Mouse (Mus musculus): Measurements from ENCODE around the gene Gm42878. TPM values are rescaled to one million over a fixed set of nuclear protein-coding genes. Genes with fewer than 3 reads are reported as not detected.

Gene Gm42878
- polyA plus RNA-seq, 1 experiment from 2014 or later = not detected

GRCm38 (mm10) chr5:121583765-121584501, 38.7 kb upstream of the Gm42878 start:
- peaks cover 17% of the 10 kb centered on the region for H3K36me3 ChIP-seq
- peak overlapping the region; percentile 63 for H3K27ac ChIP-seq
- H3K9me3 ChIP-seq = no peaks in the 10 kb centered on the region
- H3K4me2 ChIP-seq = no peak overlapping the region
- no peak for ATAC-seq (ENCODE audit: insufficient number of reproducible peaks, low FRiP score, low TSS enrichment, low read depth)
- no peaks in the 10 kb centered on the region for H3K27me3 ChIP-seq
- WGBS = 54% methylated on average over 12 of the region's 12 CpGs
- no peak overlapping the region for H3K9ac ChIP-seq
- H3K4me3 ChIP-seq = no peak overlapping the region
- peaks cover 18% of the 10 kb centered on the region for H3K4me1 ChIP-seq

DNA sequence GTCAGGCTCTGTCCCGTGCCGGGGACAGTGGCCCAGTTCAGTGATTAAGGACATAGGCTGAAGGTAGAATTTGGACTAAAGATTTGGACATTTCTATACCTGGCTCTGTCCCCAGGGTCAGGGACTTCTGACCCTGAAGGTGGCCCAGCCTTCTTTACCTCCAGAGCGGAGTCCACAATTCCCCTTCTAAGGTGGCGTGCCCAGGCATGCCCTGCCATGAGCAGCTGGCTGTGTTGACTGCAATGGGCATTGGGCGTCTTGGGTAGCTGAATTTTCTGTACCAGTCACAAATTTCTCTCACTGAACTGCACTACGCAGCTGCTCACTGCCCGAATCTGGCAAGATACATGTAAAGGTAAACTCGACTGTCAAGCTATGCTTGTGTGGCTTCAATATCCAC, 36.7 kb upstream of the Gm42878 start:
- Histone ChIP-seq H3K9ac (no peak overlapping the region), H3K27me3 (no peaks in the 10 kb centered on the region), H3K4me2 (no peak overlapping the region), H3K27ac (no peak overlapping the region), H3K4me3 (no peak overlapping the region), H3K36me3 (peaks cover 36% of the 10 kb centered on the region), H3K9me3 (no peaks in the 10 kb centered on the region), H3K4me1 (peaks cover 17% of the 10 kb centered on the region)
- WGBS = 78% methylated on average over 8 of the region's 8 CpGs
- ATAC-seq (ENCODE audit: insufficient number of reproducible peaks, low FRiP score, low TSS enrichment, low read depth) = no peak

DNA sequence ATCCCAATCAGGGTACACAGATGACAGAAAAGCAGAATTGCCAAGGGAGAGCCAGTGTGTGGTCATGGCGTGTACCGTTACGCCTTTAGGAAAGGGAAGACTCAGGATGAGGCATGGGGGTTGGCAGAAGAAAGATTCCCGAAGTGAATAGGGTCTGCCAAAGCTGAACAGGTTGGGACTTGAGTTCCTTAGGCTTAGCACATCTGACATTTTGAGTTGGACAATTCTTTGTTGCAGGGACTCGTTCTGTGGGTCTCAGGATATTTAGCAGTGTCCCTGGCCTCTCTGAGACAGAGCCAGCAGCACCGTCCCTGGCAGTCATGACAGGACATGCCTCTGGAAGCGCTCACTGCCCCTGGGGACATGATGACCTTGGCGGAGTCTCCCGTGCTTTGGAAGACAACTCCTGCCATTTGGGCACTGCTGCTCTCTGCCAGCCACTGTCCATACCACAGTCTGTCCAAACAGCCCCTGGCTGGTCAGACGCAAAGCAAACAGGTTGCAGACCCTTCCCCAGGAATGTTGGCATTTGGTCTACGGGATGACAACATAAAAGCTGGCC, 31.7 kb upstream of the Gm42878 start:
- H3K27ac ChIP-seq = no peak overlapping the region
- H3K27me3 ChIP-seq = no peaks in the 10 kb centered on the region
- 76% methylated on average over 11 of the region's 11 CpGs for WGBS
- no peak for ATAC-seq (ENCODE audit: insufficient number of reproducible peaks, low FRiP score, low TSS enrichment, low read depth)
- no peak overlapping the region for H3K9ac ChIP-seq
- H3K9me3 ChIP-seq = no peaks in the 10 kb centered on the region
- no peaks in the 10 kb centered on the region for H3K4me1 ChIP-seq
- H3K4me3 ChIP-seq = no peak overlapping the region
- no peak overlapping the region for H3K4me2 ChIP-seq
- peaks cover 82% of the 10 kb centered on the region for H3K36me3 ChIP-seq

DNA sequence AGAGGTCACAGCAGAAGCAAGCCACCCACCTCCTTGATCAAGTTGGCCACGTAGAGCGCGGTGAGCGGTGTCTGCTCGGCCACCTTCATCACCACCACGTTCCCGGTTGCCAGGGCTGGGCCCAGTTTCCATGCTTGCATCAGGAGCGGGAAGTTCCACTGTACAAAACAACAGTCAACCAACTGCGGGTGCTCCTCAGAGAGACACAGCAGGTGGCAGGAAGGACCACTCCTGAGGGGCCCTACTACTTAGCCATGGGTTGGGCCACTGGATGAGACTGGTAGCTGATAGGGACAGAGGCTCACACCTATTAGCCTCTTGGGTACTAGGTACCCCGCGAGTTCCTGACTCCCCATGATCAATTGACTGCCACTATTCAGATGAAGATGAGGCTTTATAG, 30.6 kb upstream of the Gm42878 start:
- 93% methylated on average over 11 of the region's 11 CpGs for WGBS

GRCm38 (mm10) chr5:121574145-121574544, 28.9 kb upstream of the Gm42878 start:
- H3K4me2 ChIP-seq = no peak overlapping the region
- H3K9me3 ChIP-seq = no peaks in the 10 kb centered on the region
- ATAC-seq (ENCODE audit: insufficient number of reproducible peaks, low FRiP score, low TSS enrichment, low read depth) = no peak
- H3K4me1 ChIP-seq = no peaks in the 10 kb centered on the region
- no peak overlapping the region for H3K4me3 ChIP-seq
- WGBS = 89% methylated on average over 13 of the region's 13 CpGs
- H3K9ac ChIP-seq = no peak overlapping the region
- H3K27ac ChIP-seq = no peak overlapping the region
- no peaks in the 10 kb centered on the region for H3K27me3 ChIP-seq
- peaks cover 95% of the 10 kb centered on the region for H3K36me3 ChIP-seq

More for the DNA sequence above, 30.6 kb upstream of the Gm42878 start:
- ATAC-seq (ENCODE audit: insufficient number of reproducible peaks, low FRiP score, low TSS enrichment, low read depth) = no peak
- no peak overlapping the region for H3K27ac ChIP-seq
- no peak overlapping the region for H3K4me2 ChIP-seq
- H3K36me3 ChIP-seq = peaks cover 93% of the 10 kb centered on the region
- no peaks in the 10 kb centered on the region for H3K4me1 ChIP-seq
- no peak overlapping the region for H3K4me3 ChIP-seq
- H3K9me3 ChIP-seq = no peaks in the 10 kb centered on the region
- H3K27me3 ChIP-seq = no peaks in the 10 kb centered on the region
- no peak overlapping the region for H3K9ac ChIP-seq

GRCm38 (mm10) chr5:121570787-121571186, 25.5 kb upstream of the Gm42878 start:
- H3K4me3 ChIP-seq = no peak overlapping the region
- H3K4me1 ChIP-seq = no peaks in the 10 kb centered on the region
- H3K36me3 ChIP-seq = peaks cover 89% of the 10 kb centered on the region
- H3K27me3 ChIP-seq = no peaks in the 10 kb centered on the region
- no peak overlapping the region for H3K4me2 ChIP-seq
- no peak for ATAC-seq (ENCODE audit: insufficient number of reproducible peaks, low FRiP score, low TSS enrichment, low read depth)
- no peak overlapping the region for H3K9ac ChIP-seq
- H3K27ac ChIP-seq = no peak overlapping the region
- no peaks in the 10 kb centered on the region for H3K9me3 ChIP-seq
- WGBS = 56% methylated on average over 1 of the region's 1 CpGs

GRCm38 (mm10) chr5:121569881-121570420, 24.7 kb upstream of the Gm42878 start:
- WGBS = 81% methylated on average over 9 of the region's 9 CpGs
- H3K9ac ChIP-seq = no peak overlapping the region
- no peak overlapping the region for H3K4me2 ChIP-seq
- no peaks in the 10 kb centered on the region for H3K9me3 ChIP-seq
- peaks cover 81% of the 10 kb centered on the region for H3K36me3 ChIP-seq
- no peak for ATAC-seq (ENCODE audit: insufficient number of reproducible peaks, low FRiP score, low TSS enrichment, low read depth)
- no peak overlapping the region for H3K27ac ChIP-seq
- H3K4me3 ChIP-seq = no peak overlapping the region
- no peaks in the 10 kb centered on the region for H3K27me3 ChIP-seq
- H3K4me1 ChIP-seq = no peaks in the 10 kb centered on the region

DNA sequence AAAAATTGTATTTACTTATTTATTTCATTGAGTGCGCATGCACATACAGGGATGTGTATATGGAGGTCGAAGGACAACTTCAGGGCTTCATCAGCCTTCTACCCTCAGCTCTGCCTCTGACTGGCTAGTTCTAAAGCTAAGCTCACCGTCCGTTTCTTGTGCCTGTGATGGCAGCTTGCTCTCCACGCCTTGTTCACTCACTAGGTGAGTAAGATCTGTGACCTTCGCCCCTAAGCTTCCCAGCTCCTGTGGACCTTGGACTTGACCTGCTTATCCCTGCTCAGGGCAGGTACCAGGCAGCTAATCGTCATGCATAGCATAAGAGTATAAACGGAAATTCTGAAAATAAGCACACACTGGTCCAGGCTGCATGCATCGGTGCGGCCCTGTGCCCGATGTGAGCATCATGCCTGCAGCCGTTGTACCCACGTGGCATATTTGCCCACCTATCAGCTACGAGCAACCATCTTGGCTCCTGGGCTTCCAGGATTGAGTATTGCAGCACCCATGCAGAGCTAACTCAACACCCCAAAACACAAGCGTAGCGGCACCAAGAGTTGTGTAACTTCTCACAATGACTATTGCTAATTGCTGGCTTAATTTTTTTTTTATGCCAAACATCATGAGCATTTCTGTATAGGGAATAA, 20.9 kb upstream of the Gm42878 start:
- Histone ChIP-seq H3K9ac (no peak overlapping the region), H3K36me3 (peaks cover 46% of the 10 kb centered on the region), H3K4me3 (no peak overlapping the region), H3K27me3 (no peaks in the 10 kb centered on the region), H3K4me1 (peaks cover 6% of the 10 kb centered on the region; the same call in 1 of the 2 replicates), H3K9me3 (no peaks in the 10 kb centered on the region), H3K4me2 (no peak overlapping the region), H3K27ac (no peak overlapping the region)
- 90% methylated on average over 16 of the region's 16 CpGs for WGBS
- ATAC-seq (ENCODE audit: insufficient number of reproducible peaks, low FRiP score, low TSS enrichment, low read depth) = no peak

DNA sequence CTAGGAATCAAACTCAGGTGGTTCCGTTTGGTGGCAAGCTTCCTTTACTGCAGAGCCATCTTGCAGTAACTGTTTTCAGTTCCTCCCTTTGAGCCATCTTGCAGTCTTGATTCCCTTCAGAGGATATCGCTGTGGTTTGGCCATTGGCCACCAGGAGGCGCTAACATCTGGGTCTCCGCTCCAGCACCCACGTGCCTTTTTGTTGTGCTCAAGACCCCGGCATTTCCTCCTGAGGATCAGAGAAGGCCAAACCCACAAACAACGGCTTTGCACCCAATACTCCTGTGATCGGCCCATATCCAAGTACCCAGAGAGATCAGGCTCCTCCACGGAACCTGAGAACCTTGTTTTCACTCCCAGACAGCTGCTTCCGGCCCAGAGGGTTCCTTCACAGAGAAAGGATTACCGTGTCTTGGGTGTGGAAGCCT, 19.2 kb upstream of the Gm42878 start:
- no peaks in the 10 kb centered on the region for H3K27me3 ChIP-seq
- peak overlapping the region; percentile 12; the same call in 1 of the 2 replicates for H3K4me3 ChIP-seq
- H3K4me2 ChIP-seq = peak overlapping the region; percentile 40
- H3K9me3 ChIP-seq = no peaks in the 10 kb centered on the region
- 4% methylated on average over 11 of the region's 11 CpGs for WGBS
- H3K9ac ChIP-seq = no peak overlapping the region
- H3K27ac ChIP-seq = no peak overlapping the region
- peaks cover 6% of the 10 kb centered on the region; the same call in 1 of the 2 replicates for H3K4me1 ChIP-seq
- no peak for ATAC-seq (ENCODE audit: insufficient number of reproducible peaks, low FRiP score, low TSS enrichment, low read depth)
- peaks cover 29% of the 10 kb centered on the region for H3K36me3 ChIP-seq

GRCm38 (mm10) chr5:121562436-121562835, 17.2 kb upstream of the Gm42878 start:
- no peak for ATAC-seq (ENCODE audit: insufficient number of reproducible peaks, low FRiP score, low TSS enrichment, low read depth)
- WGBS = 89% methylated on average over 3 of the region's 3 CpGs
- Histone ChIP-seq H3K9me3 (no peaks in the 10 kb centered on the region), H3K36me3 (0 out of 2 replicates have a peak, but pooled peaks cover 12% of the 10 kb centered on the region), H3K4me2 (no peak overlapping the region), H3K4me1 (peaks cover 6% of the 10 kb centered on the region; the same call in 1 of the 2 replicates), H3K27ac (no peak overlapping the region), H3K9ac (no peak overlapping the region), H3K27me3 (no peaks in the 10 kb centered on the region), H3K4me3 (no peak overlapping the region)

- ATAC-seq (ENCODE audit: insufficient number of reproducible peaks, low FRiP score, low TSS enrichment, low read depth) = no peak
These were observed 3.9 kb upstream of the Gm42878 start for GRCm38 (mm10) chr5:121549196-121549595.

DNA sequence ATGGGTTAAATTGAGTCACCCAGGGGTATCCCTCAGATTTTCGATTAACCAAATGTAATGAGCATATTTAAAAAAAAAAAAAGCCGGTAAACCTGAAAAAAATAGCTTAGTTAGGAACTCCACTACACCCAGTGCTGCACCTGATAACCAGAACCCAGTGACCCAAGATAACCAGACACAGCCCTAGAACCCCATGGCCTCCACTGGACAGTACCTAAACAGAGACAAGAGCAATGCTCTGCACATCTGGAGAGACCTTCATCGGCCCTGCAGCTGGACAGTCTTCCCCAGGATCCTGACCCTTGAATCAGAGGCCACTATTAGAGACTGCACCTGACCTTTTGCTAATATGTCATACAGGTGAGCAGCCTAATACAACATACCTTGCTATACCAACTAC, 1.8 kb upstream of the Gm42878 start:
- WGBS = 90% methylated on average over 3 of the region's 3 CpGs
- H3K4me3 ChIP-seq = no peak overlapping the region; the same call in 1 of the 2 replicates

More at GRCm38 (mm10) chr5:121549196-121549595, 3.9 kb upstream of the Gm42878 start:
- H3K4me2 ChIP-seq = no peak overlapping the region
- no peak overlapping the region for H3K4me3 ChIP-seq
- no peak overlapping the region for H3K9ac ChIP-seq
- 83% methylated on average over 7 of the region's 7 CpGs for WGBS
- H3K27me3 ChIP-seq = no peaks in the 10 kb centered on the region
- H3K27ac ChIP-seq = no peak overlapping the region
- H3K4me1 ChIP-seq = peaks cover 11% of the 10 kb centered on the region
- H3K36me3 ChIP-seq = no peaks in the 10 kb centered on the region
- no peaks in the 10 kb centered on the region for H3K9me3 ChIP-seq

More for the DNA sequence above, 1.8 kb upstream of the Gm42878 start:
- Histone ChIP-seq H3K9me3 (no peaks in the 10 kb centered on the region), H3K4me1 (peaks cover 21% of the 10 kb centered on the region), H3K4me2 (no peak overlapping the region), H3K27me3 (no peaks in the 10 kb centered on the region), H3K36me3 (no peaks in the 10 kb centered on the region), H3K27ac (no peak overlapping the region), H3K9ac (no peak overlapping the region)
- ATAC-seq (ENCODE audit: insufficient number of reproducible peaks, low FRiP score, low TSS enrichment, low read depth) = no peak
